Mouse (Mus musculus): ENCODE results near the gene Exoc5.

DNA sequence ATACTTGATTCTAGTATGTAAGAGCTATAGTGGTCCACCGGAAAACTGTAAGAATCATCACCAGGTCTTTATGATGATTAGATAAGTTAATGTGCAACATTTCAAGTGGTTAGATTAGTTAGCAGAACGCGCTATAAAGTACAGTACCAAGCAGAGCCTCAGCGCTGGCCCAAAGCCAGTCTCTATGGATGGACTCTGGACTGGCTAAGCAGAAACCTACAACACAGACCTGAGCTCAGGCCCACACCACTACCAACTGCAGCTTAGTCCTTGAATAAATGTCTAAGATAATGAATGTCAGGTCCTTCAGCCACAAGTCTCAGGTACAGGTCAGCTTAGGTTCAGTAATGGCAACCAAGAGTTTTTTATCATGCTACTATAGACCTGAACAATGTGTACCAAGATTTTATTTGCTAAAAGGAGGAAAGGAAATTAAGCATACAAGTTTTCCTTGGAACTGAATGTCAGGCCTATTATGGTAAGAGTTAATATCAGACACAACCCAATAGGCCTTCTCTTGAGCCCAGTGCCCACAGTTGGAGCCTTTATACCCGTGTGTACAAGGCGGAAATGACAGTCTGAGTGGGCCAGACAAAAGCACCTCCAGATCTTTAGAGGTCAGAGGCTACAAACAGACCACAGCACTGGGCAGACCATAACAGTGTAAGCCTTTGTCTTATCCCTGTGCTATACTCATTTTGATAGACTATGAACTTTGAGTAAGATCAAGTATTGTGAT, 39.2 kb downstream of the Exoc5 start:
- no peak for TF ChIP-seq CTCF (IDR thresholded peaks at IDR 0.05; ENCODE audit: control insufficient read depth, insufficient read depth, low read length)
- TF ChIP-seq POLR2A (IDR thresholded peaks at IDR 0.05; ENCODE audit: borderline replicate concordance, control insufficient read depth, low read depth, low read length): no peak

Data from bone marrow, adult 2 months (tissue).